Comparison of ENCODE assay signal across 16 mouse cellular contexts in genomic region chr16:84706571-84706970, GRCm38 (mm10).
"Had no signal": no experiment of that assay in that cellular context is flagged by ENCODE, and none has a peak within 500 bp of the region (broad histone marks: within the 10 kb centered on the region; RNA-seq: fewer than 3 reads in every experiment).

No protein-coding gene starts in this region.

- H3K36me3 ChIP-seq: midbrain, embryonic 10.5 days; midbrain, embryonic 12.5 days; neural tube, embryonic 13.5 days; stomach, embryonic 15.5 days had no signal

- DNase-seq: lung, adult 18-20 months; lung, embryonic 14.5 days; lung, postnatal 10 days; lung, postnatal 4 days; midbrain, embryonic 14.5 days; right cerebral cortex, postnatal 14 days; thymus, adult 2 months; thymus, postnatal 25 days; thymus, postnatal 4 days had no signal

- H3K9ac ChIP-seq: lung, embryonic 14.5 days; midbrain, embryonic 12.5 days; neural tube, embryonic 13.5 days; stomach, embryonic 15.5 days had no signal

- H3K9me3 ChIP-seq: midbrain, embryonic 10.5 days; midbrain, embryonic 12.5 days; neural tube, embryonic 13.5 days; stomach, embryonic 15.5 days had no signal

- H3K27ac ChIP-seq: midbrain, embryonic 10.5 days; midbrain, embryonic 12.5 days; neural tube, embryonic 13.5 days; stomach, embryonic 15.5 days; stomach, postnatal 0 days had no signal

- H3K4me2 ChIP-seq: lung, embryonic 14.5 days; midbrain, embryonic 12.5 days; neural tube, embryonic 13.5 days; stomach, embryonic 15.5 days had no signal

- H3K4me3 ChIP-seq: midbrain, embryonic 10.5 days; midbrain, embryonic 12.5 days; myocyte; neural tube, embryonic 13.5 days; stomach, embryonic 15.5 days had no signal

- ATAC-seq: midbrain, embryonic 16.5 days had no signal
